Mouse (Mus musculus) ZHBTc4 (cell line): ENCODE results near the gene Fam98c.
"Not testable (repeated sequence)": the region's sequence is repeated elsewhere in the genome, so short reads cannot be mapped to it uniquely, and the experiment has no call there.

Source experiments
- DNase-seq: peaks from one replicate; pipeline ENCODE4 v3.0.0-alpha.2; 2011; ENCODE audit warnings: low read depth, low spot score

The Fam98c gene

DNA sequence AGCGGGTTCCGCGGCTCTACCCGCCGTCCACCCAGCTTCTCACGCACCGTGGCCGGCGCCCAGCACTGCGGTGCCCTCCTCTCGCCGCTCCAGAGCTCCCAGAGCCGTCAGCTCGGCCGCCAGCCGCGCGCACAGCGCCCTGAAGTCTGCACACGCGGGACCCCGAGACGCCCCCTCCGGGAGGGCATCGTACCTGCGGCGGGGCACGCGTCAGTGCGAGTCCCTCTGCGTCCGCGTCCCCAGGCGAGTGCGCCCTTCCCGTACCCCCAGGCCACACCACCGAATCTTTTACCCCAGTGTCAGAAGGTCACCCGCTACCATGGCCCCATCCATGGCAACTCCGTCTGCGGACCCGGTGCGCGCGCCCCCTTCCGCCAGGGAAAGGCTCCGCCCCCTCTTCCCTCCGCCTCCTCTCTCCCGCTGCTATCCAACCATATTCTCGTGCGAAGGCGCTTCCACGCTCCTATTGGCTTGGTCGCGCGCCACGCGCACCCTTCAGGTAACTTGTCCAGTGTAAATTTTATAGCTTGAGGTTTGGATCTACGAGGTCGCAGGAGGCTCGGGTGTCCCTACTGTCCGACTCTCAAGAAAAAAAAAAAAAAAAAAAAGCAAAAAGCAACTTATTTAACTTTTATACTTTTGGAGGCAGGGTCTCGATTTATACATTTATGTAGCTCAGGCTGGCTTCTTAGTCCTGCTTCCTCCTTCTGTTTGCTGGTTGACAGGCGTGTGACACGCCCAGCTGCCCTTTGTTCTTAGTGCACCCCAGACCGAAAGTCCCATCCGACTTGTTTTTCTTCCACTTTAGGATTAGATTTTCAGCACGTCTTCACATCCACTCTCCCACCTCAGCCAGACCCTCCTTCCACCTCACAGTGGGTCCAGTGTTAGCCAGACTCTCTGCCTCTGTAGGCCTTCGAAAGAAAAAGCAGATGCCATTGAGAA lies at the start of gene Fam98c:
TSS of gene Fam98c (minus strand) at position 397 of the 945 bp plus-strand sequence.
- peak; percentile 94 for DNase-seq

DNA sequence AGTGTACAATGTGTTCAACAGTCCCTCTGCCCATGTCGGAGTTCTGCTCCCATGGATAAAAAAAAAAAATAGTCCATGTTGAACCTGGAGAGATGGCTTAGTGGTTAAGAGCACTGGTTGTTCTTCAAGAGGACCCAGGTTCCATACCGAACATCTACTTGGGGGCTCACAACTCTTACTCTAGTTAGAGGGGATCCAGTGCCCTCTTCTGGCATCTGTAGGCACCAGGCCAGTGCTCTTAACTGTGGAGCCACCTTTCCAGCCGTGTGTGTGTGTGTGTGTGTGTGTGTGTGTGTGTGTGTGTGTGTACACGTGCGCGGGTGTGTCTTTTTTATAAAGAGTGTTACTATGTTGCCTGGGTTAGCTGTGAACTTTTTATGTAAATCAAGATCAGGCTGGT lies 46.5 kb upstream of the Fam98c start:
- no peak for DNase-seq

DNA sequence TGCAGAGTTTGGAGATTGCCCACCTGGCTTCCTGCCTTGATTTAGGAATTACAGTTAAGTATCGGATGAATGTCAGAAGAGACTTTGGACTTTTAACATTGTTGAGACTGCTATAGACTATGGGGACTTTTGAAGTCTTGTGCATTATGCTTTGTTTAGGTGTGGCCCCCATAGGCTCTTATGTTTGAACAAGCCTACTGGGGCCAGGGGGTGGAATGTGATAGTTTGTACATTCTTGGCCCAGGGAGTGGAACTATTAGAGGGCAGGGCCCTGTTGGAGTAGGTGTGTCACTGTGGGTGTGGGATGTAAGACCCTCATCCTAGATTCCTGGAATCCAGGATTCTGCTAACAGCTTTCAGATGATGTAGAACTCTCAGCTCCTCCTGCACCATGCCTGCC lies 38.2 kb upstream of the Fam98c start:
- peak; percentile 65 for DNase-seq

DNA sequence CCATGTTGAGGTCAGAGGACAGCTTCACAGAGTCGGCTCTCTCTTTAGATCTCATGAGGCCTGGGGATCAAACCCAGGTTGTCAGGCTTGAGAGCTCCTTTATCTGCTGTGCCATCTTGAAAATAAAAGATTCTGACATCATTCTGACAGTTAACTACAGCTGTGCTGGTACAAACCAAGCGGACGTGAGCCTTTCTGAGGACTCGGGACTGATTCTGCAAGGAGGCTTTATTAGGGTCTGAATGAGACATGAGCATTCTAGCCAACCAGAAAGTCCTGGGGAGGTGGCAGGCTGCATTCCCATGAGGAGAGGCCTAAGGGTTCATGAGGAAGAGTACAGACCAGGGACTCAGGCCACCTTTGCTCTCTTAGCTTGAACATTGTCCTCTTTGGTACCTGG lies 25.3 kb upstream of the Fam98c start:
- not testable (repeated sequence) for DNase-seq

DNA sequence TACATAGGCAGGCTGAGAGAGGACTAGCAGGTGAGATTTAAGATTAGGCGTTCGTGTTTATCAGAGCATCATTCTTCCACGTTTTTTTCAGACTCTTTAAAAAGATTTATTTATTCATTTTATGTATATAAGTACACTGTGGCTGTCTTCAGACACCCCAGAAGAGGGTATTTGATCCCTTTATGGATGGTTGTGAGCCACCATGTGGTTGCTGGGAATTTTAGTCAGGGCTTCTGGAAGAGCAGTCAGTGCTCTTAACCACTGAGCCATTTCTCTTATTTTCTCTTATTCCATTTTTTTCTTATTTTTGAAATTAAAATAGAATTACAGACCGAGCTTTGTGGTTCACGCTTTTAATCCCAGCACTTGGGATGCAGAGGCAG lies 24.8 kb upstream of the Fam98c start:
- DNase-seq: no peak

DNA sequence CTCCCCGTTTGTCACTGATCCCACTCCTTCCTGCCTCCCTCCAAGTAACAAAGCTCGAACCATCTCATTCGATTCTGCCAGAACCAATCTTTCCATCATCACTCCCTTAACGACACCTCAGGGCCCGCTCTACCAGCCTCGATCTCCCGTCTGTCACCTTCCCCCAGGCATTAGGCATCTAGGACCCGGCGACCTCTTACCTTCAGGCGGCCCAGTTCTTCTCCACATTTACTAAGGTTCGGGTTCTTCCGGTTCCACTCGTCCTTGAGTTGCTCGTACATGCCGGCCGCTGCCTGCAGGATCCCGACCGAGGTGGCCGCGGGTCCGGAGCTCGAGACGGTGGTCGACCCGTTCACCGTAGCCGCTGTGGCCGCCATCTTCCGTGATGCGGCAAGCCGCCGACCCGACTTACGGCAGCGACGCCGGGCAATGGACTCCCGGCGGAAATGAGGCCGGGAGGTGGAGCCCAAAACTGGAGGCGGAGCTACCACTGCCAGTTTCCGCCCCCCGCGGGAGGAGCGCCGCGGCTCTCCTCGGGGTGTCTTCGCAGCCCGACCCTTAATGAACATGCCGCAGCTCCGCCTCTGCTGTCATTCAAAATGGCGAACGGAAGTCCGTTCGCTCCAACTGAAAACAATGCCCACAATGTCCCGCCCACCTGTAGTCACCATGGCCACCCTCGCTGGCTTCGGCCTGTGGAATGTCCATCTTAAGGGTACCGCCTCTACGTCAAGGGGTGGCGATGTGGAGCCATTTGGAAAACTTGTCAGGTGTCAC lies 24.2 kb upstream of the Fam98c start, which contains the start of gene Psmd8:
TSS of gene Psmd8 (minus strand) at position 625 of the 777 bp plus-strand sequence.
- peak; percentile 100 for DNase-seq

DNA sequence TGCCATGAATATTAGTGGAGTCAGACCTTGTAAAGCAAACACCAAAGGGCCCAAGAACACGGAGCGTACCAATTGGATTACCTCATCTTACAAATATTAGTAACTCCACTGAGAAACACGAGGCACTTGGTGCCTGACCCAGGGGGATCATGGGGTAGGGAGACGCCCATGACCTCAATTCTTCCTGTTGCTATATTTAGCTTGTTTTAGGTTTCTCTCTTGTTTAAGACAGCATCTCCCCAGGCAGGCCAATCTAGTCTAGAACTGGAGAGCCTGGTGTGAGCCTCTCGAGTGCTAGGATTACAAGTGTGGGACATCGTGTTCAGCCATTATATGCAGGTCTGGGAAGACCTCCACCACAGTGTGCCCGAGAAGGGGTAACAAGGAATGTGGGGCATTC lies 23.3 kb upstream of the Fam98c start:
- DNase-seq: no peak

DNA sequence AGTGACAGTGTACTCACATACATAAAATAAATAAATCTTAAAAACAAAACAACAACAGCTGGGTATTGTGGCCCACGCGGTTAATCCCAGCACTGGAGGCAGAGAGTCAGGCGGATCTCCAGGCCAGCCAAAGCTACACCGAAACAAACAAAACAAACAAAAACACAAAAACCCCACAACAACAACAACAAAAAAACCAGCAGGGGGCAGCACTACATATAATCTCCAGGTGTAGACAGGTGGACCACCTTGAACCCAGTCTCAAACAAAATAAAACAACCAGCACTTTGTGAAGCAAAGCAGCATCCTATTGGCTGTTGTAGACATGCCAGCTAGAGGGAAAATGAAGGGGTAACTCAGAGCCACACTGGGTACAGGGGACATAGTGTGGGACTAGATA lies 22.1 kb upstream of the Fam98c start:
- DNase-seq: peak; percentile 66

DNA sequence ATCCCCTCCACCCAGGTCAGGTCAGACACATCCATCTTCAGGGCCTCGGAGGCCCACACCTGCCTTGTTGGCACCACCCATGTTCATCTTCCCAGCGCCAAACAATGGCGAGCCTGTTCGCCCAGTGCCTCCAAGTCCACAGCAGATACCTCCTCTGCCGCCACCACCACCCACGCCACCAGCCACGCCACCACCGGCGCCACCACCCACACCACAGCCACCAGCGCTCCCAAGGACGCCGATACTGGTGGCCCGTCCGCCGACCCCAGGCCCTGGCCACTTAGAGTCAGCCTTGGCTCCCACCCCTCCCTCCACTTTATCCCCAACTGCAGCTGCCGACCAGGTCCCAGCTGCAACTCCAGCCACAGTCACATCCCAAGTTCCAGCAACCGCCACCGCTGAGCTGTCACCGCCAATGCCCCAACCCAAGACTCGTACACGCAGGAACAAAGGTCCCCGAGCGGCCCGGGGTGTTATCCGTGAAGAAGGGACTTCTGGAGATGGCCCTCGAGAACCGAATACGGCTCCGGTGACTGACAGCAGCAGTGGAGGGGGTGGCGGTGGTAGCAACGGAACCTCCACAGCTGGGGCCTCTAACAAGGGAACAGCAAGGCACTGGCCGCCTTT lies 16.5 kb upstream of the Fam98c start:
- peak; percentile 29 for DNase-seq

DNA sequence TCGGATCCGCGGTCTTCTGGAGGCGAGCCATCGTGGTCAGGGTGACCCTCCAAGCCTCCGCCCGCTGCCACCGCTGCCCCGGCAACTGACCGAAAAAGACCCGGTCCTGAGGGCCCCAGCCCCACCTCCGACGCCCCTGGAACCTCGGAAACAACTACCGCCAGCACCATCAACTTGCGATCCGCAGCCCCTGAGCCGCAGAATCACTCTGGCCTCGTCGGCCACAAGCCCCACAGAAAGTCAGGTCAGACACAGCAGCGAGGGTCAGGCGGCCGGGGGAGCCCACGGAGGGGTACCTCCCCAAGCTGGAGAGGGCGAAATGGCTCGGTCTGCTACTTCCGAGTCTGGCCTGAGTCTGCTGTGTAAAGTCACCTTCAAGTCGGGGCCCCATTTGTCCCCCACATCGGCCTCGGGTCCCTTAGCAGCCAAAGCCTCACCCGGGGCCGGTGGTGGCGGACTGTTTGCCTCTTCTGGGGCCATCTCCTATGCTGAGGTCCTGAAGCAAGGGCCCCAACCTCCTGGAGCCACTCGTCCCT lies 15.6 kb upstream of the Fam98c start:
- no peak for DNase-seq

DNA sequence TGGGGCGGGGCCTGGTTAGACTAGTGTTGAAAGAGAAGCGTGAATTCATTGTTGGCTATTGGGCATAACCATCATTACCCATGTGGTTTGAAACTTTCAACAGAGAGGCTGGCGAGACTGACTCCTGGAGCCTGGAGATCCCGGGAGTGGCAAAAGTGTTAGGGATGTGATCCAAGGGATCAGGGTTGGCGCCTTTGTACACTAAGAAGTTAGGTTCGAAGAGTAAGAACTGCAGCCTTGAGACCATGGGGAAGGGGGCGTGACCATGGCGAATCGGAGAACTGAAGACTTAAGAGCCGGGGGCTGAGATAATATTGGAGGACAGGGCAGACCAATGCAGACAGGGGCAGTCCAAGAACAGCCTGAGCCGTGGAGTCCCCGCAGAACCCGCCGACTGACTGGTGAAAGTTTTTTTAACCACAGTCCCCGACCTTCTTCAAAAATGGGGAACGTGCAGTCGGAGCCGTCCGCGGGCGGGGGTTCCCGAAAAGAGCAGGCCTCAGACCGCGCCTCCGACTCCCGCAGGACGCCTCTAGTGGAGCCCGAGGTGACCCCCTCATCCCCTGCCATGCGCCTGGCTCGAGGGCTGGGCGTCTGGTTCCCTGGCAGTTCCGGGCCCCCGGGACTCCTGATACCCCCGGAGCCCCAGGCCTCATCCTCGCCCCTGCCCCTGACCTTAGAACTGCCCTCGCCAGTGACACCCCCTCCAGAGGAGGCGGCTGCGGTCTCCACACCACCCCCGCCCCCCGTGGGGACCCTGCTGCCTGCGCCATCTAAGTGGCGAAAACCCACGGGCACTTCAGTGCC lies 14.9 kb upstream of the Fam98c start:
- DNase-seq: no peak

DNA sequence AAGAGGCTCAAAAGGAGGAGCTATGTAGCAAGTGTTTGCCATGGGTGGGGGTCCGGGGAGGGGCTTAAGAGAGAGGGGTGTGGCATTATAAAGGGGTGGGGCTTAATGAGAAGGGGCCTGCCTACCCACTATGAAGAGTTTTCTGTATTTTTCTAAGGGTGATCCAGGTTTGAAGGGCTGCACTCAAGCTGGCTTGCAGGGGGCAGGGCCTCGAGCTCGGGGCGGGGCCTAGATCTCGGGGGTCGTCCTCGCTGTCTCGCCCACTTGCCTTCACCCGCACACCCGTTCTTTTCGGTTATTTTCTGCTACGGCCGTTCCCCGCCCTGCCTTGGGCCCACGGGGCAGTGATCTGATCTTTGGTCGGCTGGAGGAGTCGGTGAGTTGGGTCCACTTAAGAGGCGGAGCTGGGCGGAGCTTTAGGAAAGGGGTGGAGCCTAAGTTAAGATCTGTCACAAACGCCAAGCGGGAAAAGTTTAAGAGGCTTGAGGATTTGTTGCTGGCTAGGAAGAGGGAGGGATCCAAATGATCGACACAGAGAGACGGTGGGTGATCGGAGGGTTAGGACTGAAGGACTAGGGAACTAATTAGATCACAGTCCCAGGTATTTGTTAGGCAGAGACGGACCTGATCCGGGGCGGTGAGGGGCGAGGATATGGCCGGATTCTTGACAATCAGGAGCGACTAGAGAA lies 14.2 kb upstream of the Fam98c start, which contains the start of the genes Ggn and Spred3:
TSS of gene Ggn (plus strand) at position 145 of the 689 bp plus-strand sequence.
TSS of gene Spred3 (minus strand) at position 346 of the 689 bp plus-strand sequence.
- DNase-seq: peak; percentile 88

DNA sequence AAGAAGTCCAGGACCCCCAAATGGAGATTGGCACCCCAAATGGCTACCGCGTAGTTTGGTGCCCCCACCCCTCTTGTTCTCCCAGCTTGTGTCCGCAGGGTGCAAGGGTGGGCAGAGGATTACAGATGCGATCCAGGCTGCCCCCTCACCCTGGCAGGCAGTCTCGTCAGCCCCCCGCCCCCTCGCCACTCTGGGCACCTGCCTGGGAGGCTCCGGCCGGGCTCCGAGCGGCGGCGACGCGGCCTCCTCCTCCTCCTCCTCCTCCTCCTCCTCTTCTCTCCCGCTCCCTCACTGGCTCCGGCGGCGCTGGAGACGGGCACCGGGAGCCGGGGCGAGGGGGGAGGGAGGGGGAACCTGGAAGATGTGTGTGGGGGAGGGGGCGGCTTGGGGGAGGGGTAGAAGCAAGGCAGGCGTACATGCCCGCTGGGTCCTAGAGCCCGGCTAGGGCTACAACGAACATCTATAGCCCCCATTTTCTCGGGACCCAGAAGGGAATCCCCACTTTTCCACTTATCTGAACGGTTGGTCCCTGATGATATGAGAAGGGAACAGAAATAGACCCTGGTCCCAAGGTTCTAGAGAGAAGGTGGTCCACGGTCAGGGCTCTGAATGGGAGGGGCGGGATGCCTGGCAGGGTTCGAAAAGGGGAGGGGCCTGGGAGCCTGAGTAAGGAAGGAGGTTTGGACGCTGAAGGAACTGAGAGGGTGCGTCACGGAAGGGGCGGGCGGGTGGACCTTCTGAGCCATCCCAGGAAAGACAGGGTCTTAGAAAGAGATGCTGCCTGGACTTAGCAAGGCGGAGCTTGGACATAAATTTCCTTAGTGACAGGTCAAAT lies 13.4 kb upstream of the Fam98c start:
- DNase-seq: peak; percentile 96

DNA sequence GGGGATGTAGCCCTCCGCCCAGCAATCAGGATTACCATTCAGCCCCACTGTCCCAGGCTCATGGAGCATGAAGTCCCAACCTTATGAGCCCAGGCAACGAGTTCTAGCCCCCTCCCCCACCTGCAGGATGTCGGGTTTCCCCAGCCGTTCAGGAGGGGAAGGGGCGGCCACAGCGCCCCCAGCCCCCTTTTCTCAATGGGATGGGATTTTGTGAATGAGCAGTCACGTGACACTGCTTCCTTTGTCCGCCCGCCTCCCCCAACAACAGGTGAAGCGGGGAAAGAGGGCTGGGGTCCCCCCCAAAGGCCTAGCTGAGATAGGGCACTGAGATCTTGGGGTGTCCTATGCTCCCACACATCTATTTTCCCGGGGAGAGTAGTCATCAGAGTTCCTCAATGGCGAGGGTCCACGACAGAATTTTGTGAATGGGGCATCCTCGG lies 12.8 kb upstream of the Fam98c start:
- peak; percentile 48 for DNase-seq

DNA sequence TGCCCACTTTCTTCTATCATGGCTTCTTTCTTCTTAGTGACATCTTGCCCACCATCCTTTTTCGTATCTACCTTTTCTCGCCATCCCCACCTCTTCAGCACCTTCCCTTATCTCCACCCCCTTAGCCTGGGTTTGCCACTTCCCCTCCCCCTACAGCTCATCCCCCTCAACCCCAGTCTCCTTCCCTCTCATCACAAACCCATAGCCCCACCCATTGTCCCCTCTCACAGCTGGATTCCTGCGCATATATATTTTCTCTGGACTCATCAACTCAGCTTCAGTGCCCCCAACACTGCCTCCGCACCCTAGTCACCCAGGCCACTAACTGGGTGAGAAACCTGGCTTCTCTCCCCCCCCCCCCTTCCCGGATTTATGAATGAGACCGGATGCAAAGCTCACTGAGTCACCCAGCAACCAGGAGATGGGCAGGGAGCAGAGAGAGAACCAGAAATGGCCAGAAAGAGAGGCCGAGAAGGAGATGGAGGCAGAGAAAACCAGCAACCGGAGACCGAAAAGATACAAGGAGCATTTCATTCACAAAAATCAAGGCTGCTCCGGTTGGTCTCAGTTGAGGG lies 12.2 kb upstream of the Fam98c start:
- DNase-seq: peak; percentile 26

DNA sequence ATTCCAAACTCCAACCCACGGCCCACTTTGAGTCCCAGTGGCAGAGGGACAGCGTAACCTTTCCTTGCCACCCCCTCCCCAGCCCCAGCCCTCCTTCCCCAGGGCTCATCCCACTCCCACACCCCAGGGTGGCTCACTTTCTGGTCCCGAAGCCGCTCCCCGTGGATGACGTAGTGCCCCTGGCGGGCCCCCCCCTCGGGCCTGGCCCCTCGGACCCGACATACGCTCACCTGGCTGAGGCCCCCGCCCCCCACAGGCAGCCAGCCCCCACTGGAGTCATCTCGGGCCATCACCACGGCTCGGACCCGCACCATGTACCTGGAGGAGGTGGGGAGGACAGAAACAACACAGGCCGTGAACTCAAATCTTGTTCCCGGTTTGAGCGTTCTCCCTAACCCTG lies 11.6 kb upstream of the Fam98c start:
- no peak for DNase-seq

DNA sequence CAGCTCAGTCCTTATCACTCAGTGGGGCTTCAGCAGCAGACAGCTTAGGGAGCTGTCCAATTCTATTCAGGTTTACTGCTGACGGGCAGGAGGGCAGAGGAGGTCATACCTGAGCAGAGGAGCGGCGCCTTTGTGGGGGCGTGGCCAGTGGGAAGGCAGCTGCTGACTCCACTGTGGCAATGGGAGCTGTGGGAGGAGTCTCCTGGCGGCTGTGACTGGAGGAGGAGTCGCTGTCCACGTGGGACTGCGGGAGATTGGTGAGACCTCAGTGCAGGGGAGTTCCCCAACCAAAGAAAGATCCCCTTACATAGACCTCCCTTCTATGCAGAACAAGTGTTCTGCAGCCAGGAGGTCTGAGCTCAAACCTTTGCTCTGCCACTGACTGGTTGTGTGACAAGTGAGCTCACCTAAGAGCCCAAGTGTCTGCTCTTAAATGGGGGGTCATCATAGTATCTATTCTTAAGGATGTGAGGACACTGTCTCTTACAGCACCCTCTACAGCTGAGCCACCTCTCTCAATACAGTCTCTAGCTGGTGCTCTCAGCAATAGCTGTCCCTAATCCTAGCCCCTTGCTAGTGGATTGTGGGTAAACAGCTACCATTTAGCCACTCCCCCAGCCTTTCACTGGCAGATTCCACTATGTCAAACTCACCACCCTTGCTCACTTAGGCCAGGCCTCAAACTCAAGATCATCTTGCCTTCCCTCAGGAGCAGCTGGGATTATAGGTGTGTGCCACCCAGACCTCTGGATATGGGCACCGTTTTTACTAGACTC lies 6.9 kb upstream of the Fam98c start:
- peak; percentile 97 for DNase-seq

DNA sequence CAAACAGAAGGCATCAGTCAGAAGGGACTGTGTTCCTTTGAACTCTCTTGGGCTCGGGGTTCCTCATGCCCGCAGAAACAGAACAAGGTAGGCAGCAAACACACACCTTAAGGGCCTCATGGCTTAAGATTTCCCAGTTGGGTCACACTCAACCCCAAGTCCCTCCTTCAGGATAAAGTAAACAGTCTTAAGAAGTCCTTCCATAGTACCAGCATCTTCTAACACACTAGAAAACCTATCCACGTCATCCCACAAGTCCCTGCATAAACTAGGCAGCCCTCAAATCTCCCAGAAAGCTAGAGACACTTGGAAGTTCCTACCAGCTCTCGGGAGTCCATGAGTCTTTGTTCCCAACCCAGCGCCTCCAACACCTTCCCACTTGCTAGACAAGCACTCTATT lies 6.3 kb upstream of the Fam98c start:
- no peak for DNase-seq
